Mouse (Mus musculus) embryonic fibroblast, embryonic 13.5 days (primary cell): ENCODE data around the gene Accs. TPM values are rescaled to one million over a fixed set of nuclear protein-coding genes. Genes with fewer than 3 reads are reported as not detected.
A peak's percentile ranks its signal among the peaks of the same experiment; 100 is the strongest.

Experiments used
- H3K27ac ChIP-seq: 2 replicates; pipeline ENCODE4 v1.5.1; 2012; ENCODE audit warnings: low read length, control low read depth, inconsistent platforms; ENCODE audit not compliant: insufficient read depth
- H3K4me1 ChIP-seq: 2 replicates; pipeline ENCODE4 v1.6.1; 2011; ENCODE audit warnings: low read length; ENCODE audit not compliant: control insufficient read depth, insufficient read depth
- H3K4me3 ChIP-seq: 2 replicates; pipeline ENCODE4 v1.5.1; 2011; ENCODE audit warnings: mild to moderate bottlenecking, control low read depth, low read length; ENCODE audit not compliant: insufficient read depth
- CTCF ChIP-seq: IDR thresholded peaks from 2 replicates; pipeline ENCODE4 v1.5.1; 2011; ENCODE audit warnings: mild to moderate bottlenecking, control low read depth, low read length, moderate library complexity, borderline replicate concordance; ENCODE audit not compliant: insufficient read depth
- POLR2A ChIP-seq: IDR thresholded peaks from 2 replicates; pipeline ENCODE4 v1.6.1; 2011; ENCODE audit warnings: low read depth, mild to moderate bottlenecking, control low read depth, low read length, moderate library complexity
- polyA plus RNA-seq: library from polyadenylated mRNA; stranded (reverse); fragments of >200 nt; gene quantifications from 2 replicates; pipeline ENCODE4 v1.2.4, GENCODE M21; 2011; ENCODE audit warnings: low read depth; ENCODE audit not compliant: missing spikeins, insufficient read length

The Accs gene
- 5.3 and 8.1 TPM in 2 replicates for polyA plus RNA-seq

GRCm38 (mm10) chr2:93849505-93850089 is at the start of gene Accs:
Gene Accs (minus strand): TSS chr2:93849943.
- Histone ChIP-seq H3K4me1 (peaks cover 5% of the 10 kb centered on the region; the same call in 1 of the 2 replicates), H3K27ac (peak within 1 kb of the TSS; percentile 44), H3K4me3 (peak within 1 kb of the TSS; percentile 53)
- TF ChIP-seq CTCF (peak; percentile 61; the same call in 1 of the 2 replicates), POLR2A (peak; percentile 70; the same call in 1 of the 2 replicates)

GRCm38 (mm10) chr2:93891611-93892280 is 42.0 kb upstream of the Accs start:
- no peak for TF ChIP-seq CTCF
- TF ChIP-seq POLR2A = no peak
- Histone ChIP-seq H3K4me1 (no peaks in the 10 kb centered on the region), H3K27ac (no peak overlapping the region), H3K4me3 (no peak overlapping the region)

- H3K4me1 ChIP-seq = no peaks in the 10 kb centered on the region
- H3K27ac ChIP-seq = no peak overlapping the region
- H3K4me3 ChIP-seq = no peak overlapping the region
- TF ChIP-seq POLR2A (no peak), CTCF (no peak)
Observed at GRCm38 (mm10) chr2:93890143-93890542, 40.4 kb upstream of the Accs start.

GRCm38 (mm10) chr2:93889071-93889470 is 39.3 kb upstream of the Accs start:
- TF ChIP-seq POLR2A (no peak), CTCF (no peak)
- Histone ChIP-seq H3K4me3 (no peak overlapping the region), H3K4me1 (no peaks in the 10 kb centered on the region), H3K27ac (no peak overlapping the region)

- Histone ChIP-seq H3K4me1 (no peaks in the 10 kb centered on the region), H3K4me3 (no peak overlapping the region), H3K27ac (no peak overlapping the region)
- TF ChIP-seq CTCF (no peak), POLR2A (no peak)
Observed at GRCm38 (mm10) chr2:93888366-93888765, 38.6 kb upstream of the Accs start.

GRCm38 (mm10) chr2:93887273-93887672 is 37.5 kb upstream of the Accs start:
- TF ChIP-seq POLR2A = no peak
- TF ChIP-seq CTCF = no peak
- no peak overlapping the region for H3K27ac ChIP-seq
- no peak overlapping the region for H3K4me3 ChIP-seq
- no peaks in the 10 kb centered on the region for H3K4me1 ChIP-seq

- TF ChIP-seq POLR2A (no peak), CTCF (no peak)
- Histone ChIP-seq H3K27ac (no peak overlapping the region), H3K4me3 (no peak overlapping the region), H3K4me1 (no peaks in the 10 kb centered on the region; the same call in 1 of the 2 replicates)
Observed at GRCm38 (mm10) chr2:93886013-93886794, 36.5 kb upstream of the Accs start.

GRCm38 (mm10) chr2:93883066-93883465 is 33.3 kb upstream of the Accs start:
- Histone ChIP-seq H3K4me3 (no peak overlapping the region), H3K27ac (no peak overlapping the region), H3K4me1 (no peaks in the 10 kb centered on the region; the same call in 1 of the 2 replicates)
- TF ChIP-seq POLR2A (no peak), CTCF (no peak)

GRCm38 (mm10) chr2:93881640-93882367 is 32.1 kb upstream of the Accs start:
- Histone ChIP-seq H3K27ac (no peak overlapping the region), H3K4me3 (no peak overlapping the region), H3K4me1 (no peaks in the 10 kb centered on the region; the same call in 1 of the 2 replicates)
- TF ChIP-seq CTCF (no peak), POLR2A (no peak)
